Mouse (Mus musculus) G1E (cell line): ENCODE results near the gene Tmem119.

ENCODE experiments used
- CTCF ChIP-seq: IDR thresholded peaks from 2 replicates; pipeline ENCODE4 v1.5.1; 2012; ENCODE audit warnings: low read depth, low read length, inconsistent platforms, mixed read lengths
- GATA1 ChIP-seq: IDR thresholded peaks from 2 replicates; pipeline ENCODE4 v1.6.1; 2012; ENCODE audit warnings: borderline replicate concordance, low read length, inconsistent platforms, mixed read lengths
- TAL1 ChIP-seq: conservative IDR thresholded peaks from 2 replicates; pipeline ENCODE4 v1.6.1; 2012; ENCODE audit warnings: low read depth, low read length, inconsistent platforms, mixed read lengths

GRCm38 (mm10) chr5:113791197-113792095 lies 8.9 kb downstream of the Tmem119 start:
- no peak for TF ChIP-seq CTCF
- TF ChIP-seq TAL1, result no peak
- no peak for TF ChIP-seq GATA1
